Mouse (Mus musculus) gastrocnemius, adult 18-20 months (tissue): ENCODE measurements around the gene Ssmem1. TPM values are rescaled to one million over a fixed set of nuclear protein-coding genes. Genes with fewer than 3 reads are reported as not detected.

ENCODE experiments used
- DNase-seq: peaks from one replicate; pipeline ENCODE4 v3.0.0; 2021; ENCODE audit warnings: low spot score
- total RNA-seq, 2 experiments: library from RNA; stranded (reverse); gene quantifications; 2 replicates each; pipeline ENCODE4 v1.2.3; 2021

Gene Ssmem1
- total RNA-seq, 2 experiments from 2014 or later = not detected

DNA sequence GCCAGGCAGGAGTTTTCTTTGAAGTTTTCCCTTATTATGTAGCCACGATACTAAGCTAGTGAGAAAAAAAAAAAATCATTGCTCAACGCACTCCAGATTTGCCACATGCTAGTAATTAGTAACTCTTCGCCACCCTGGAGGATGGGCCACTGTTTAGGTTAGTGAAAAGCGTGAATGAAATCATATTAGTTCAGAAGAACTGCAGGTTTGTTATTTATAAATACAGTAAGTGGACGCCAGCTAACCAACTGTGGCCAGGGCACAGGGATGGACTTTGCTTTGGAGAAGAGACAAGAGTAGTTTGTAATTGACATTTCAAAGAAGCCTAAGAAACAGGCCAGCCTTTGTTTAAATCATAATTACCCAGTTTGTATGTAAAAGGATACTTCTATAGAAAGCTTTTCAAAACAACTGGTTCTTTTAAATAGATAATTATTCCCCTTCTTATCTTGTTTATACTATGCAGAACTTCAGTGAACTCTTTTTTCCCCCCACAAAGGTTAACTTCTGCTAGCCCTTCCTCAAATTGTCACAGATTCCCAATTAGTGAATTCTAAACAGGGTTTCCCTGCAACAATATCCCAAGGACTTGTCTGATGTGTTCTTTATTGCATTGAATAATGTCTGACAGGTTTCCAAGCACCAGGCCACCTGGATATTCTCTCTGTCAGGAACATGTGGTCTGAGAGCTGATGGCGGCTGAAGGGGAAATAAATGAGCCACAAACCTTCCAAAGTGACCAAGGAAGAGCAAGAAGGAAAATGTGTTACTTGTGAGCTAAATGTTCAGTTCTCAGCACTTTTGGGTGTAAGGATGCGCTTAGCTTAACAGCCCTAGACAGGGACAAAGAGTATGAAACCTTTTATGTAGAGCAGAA is 16.0 kb downstream of the Ssmem1 start:
- no peak for DNase-seq

DNA sequence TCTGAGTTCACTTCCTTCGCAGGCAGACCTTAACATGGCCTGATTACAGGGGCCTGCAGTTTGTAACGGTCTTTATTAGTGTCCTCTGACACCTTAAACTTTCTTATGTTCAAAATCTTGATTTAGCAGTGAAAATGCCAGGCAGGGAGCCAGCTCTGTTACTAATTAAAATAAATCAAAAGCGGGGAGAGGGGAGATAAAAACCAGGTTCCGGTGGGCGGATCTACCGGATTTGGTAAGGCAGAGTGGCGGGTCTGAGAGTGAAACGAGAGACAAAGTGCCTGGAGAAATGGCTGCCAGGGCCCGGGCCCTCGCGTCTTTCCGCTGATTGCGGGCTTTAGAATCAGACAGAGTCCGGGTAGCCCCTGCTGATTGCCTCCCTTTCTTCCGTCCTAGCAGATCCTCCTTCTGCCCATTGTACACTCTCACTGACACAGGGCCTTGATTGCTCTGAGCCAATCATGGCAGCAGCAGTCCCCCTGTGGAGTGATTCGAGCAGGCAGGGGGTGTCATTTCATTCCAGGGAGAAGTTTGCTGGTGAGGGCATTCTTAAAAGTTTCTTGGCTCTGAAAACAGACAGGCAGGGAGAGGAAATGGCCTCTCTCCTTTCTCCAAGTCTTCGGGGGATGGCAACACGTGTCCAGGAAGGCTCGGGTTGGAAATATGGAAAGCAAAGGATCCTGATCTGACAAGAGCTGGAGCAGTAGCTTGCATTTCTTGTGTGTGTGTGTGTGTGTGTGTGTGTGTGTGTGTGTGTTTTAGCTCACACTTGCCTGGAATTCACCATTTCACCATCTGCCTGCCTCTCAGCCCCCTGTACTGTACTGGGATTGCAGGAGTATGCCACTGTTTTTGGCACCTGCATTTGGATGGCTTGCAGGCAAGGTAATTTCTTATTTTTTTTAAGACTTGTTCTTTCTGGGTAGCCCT is 17.2 kb downstream of the Ssmem1 start:
- no peak for DNase-seq

- DNase-seq = no peak
Measured at GRCm38 (mm10) chr6:30528800-30529199, 19.2 kb downstream of the Ssmem1 start.

DNA sequence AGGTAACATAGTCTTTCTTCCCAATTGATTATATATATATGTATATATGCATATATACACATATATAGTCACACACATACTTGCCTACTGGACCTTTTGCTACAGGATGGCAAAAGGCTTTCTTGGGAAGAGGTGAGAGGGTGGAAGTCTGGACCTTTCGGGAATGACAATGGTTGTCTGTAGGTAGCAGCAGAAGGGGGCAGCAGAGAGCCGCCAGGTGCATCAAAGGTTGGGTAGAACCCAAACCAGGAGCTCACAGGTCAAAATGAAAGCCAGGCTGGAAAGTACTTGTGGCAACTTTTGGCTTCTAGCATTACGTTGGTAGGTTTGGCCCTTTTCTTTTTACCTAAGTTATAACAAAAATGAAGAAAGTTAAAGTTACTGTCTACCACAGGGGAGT is 25.7 kb downstream of the Ssmem1 start:
- peak; percentile 29 for DNase-seq

DNA sequence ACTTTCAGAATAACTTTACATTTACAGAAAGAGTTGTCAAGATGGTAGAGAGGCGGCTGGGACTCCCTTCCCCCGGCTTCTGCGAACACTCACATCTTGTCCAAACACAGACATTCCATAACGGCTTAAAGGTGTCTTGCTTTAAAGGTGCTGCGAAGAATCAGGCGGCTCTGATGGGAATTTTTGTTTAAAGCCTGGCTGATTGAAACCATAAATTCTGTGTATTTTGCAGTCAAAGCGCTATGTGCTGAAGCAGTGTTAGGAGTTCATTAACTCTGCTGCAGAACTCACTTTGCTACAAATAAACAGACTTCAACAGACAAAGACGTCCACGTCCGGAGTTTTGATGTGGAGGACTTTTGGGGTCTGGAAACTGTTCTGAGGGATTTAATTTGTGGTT is 28.6 kb downstream of the Ssmem1 start:
- DNase-seq = no peak

- no peak for DNase-seq
Measured at GRCm38 (mm10) chr6:30538800-30539199, 29.2 kb downstream of the Ssmem1 start.

DNA sequence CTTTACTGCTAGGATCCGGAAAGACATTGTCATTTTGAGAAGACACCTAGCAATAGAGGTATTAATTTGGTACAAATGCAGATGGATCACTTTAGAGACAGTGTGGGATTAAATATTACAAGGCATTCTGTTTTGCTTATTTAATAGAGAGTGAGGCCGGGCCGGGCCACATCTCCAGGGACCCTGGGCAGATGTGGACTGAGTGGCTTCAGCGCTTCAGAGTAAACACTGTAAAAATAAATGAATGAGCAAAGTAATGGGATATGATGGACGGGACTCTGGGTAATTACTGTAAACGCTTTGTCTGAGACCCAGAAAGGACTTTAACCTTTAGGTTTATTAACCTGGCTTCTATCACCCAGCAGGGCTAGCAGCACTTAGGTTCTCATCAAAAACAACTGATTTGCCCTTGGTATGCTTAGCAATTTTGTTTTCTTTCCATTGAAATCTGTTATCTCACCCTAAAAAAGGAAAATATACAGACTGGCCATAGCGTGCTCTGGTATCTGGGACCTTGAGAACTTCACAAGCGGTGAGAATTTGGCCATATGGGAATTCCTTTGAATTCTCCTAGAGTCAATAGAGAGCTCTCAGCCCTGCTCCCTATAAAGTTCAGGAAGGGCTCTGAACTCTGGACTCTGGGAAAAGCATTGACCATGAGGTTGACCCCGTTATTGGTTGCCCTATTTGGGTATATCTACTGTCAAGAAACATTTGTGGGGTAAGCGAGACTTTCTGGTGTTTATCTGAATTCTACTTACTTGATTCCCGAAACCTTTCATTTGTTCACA is 31.6 kb downstream of the Ssmem1 start, which contains the start of gene Cpa2:
Cpa2 (plus strand) TSS at position 574 of the 791 bp plus-strand sequence.
- DNase-seq = no peak

DNA sequence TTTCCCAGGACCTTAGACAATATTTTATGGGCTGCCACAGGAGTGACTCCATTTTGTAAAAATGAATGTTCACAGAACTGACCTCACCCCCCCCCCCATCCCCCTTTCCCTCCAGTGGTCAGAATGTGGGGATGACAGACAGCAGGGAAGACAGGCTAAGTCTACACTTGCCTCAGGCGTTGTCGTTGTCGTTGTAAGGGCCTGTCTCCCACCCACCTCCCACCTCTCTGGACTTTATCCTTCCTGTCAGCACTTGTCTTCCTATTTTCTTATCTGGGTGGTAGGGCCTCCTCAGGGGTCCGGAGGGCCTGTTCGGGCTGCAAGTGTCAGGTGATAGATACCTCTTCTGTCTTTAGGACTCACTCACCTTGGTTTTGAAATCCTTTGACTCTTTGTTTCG is 32.6 kb downstream of the Ssmem1 start:
- no peak for DNase-seq

DNA sequence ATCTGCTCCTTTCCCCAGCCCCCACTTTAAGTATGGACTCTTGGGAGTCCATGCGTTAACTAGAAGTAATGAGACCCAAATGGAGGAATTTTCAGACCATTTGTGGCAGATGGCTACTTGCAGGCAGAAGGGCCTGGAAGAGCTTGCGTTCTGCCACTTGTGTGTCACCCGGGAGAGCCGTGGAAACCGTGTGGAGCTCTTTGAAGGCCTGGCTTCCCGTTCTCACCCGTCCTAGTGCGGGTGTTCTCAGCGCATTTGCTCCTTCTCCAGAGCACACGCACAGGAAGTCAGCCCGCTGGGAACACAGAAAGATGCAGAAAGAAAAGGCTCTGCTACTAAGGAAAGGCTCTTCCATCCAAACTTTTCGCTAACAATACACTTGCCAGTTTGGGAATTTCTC is 33.4 kb downstream of the Ssmem1 start:
- no peak for DNase-seq

GRCm38 (mm10) chr6:30543851-30544250 is 34.2 kb downstream of the Ssmem1 start:
- DNase-seq = no peak

DNA sequence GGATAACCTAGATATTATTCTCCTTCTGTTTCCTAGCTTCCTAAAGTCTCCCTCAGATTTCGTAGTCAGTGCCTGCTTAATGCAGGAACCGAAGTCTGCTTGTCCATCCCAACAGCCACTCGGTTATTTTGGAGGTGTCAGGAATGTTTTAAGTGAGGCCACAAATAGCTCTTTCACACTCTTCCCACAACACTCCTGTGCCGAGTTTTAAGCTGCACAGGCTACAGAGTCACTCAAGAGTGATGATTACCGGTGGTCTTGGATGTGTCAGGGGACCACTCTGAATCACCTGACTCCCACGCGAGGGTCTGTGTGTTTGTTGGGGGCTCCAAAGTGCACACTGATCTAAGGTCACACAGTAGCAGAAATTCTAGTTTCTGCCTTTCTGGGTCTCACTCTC is 36.0 kb downstream of the Ssmem1 start:
- DNase-seq = no peak

DNA sequence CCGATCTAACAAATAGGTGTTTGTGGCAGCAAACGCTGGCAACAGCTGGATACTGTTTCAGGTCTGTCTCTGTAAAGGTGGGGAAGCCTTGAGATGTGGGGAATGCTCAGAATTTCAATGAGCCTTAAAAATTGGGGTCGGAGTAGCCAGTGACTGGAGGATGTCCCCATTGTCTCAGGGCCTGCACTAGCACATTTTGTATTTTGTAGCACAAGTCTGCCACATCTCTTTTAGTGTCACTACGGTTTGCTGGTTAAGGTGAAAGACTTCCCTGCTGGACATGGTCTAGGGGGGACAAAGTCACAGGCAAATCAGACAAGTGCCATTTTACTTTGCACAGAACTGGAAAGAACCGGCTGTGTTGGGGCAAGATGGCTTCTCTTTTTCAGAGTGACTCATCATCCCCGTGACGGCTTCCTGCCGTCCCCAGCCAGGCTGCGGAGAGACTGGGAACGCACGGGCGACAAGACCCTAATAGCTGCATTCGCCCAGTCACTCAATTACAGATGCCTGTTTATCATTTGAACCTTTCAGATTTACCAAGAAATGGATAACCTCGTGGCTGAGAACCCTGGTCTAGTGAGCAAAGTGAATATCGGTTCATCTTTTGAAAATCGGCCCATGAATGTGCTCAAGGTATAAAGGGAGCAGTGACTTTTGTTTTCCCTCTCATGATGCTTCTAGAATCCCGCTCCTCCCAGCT is 37.1 kb downstream of the Ssmem1 start:
- DNase-seq = no peak

- DNase-seq = no peak
Measured at GRCm38 (mm10) chr6:30547274-30547645, 37.6 kb downstream of the Ssmem1 start.

GRCm38 (mm10) chr6:30547656-30548306 is 38.1 kb downstream of the Ssmem1 start:
- DNase-seq = peak; percentile 59

DNA sequence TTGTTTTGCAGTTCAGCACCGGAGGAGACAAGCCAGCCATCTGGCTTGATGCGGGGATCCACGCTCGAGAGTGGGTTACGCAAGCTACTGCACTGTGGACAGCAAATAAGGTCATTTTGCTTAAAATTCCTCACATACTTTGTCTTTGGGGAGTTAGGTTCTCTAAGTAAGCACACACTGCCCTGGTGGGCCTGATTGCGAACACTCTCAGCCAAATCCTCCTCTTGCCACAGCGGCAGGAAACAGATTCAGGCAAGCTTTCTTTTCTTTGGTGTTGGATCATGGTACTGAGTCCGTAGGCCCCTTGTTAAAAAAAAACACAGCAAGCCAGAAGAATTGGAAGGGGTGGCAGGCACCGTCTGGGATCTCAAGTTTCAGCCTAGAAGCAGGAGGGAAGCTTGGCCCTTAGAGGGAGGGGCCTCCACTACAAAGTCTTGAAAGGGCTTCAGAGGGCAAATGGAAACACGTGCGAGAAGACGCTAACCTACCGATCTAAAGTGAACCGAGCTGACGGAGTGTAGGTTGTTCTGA is 39.6 kb downstream of the Ssmem1 start:
- DNase-seq = peak; percentile 41

- no peak for DNase-seq
Measured at GRCm38 (mm10) chr6:30550496-30551192, 41.0 kb downstream of the Ssmem1 start.

DNA sequence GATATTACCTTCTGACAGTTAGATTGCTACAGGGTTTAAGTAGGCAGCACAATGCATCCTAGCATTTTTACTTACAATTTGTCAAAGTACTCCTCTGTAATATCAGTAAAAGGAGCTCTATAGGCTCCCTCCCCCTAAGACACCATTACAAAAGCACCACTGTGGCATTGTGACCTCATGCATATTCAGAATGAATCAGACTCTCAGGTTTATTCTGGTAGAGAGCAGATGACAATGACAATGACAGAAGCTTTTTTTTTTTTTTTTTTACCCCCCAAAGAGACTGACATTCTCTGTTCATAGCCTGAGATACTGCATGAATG is 41.5 kb downstream of the Ssmem1 start:
- DNase-seq = no peak

DNA sequence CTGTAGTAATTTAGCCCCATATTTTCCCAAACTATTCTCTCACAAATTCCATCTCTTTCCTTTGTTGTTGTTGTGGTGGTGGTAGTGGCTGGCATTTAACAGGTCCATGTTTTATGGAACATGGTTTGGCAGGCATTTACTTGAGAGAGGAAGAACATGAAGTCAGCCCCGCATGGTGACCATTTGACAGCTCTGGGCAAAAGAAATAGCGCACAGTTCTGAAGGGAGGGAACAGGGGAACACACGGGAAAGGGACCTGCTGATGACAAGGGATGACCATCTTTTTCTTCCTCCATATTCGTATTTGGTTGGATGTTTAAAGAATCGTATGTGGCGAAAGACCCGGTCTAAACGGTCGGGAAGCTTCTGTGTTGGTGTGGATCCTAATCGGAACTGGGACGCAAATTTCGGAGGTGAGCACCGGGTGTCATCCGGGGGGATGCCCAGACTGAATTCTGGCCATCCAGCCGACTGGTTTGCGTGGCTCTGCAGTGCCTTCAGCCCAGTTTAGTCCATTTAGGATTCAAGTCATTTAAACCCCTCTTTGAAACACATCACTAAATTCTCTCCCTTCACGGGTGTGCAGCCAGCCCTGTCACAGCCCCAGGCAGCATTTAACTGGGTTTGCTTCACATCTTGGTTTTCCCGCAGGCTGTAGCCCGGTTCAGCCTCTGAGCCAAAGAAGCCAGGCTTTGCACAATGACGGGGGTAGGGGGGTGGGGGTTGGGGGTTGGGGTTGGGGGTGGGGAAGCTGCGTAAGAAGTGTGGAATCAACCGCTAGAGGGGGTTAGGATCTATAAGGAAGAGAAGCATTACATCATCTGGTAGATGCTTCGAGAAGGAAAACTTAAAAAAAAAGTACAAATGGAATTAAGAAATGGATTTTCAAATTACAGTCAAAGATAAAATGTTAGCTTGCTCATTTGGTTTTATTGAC is 42.3 kb downstream of the Ssmem1 start:
- no peak for DNase-seq
